Mouse (Mus musculus) urinary bladder, adult 2 months (tissue): Measurements from ENCODE around the gene Slc4a10. TPM values are rescaled to one million over a fixed set of nuclear protein-coding genes. Genes with fewer than 3 reads are reported as not detected.
"Not testable (repeated sequence)": the region's sequence is repeated elsewhere in the genome, so short reads cannot be mapped to it uniquely, and the experiment has no call there.

Experiments used
- DNase-seq: peaks from one replicate; pipeline ENCODE4 v3.0.0; 2022; ENCODE audit warnings: low spot score
- polyA plus RNA-seq: library from polyadenylated mRNA; depleted of rRNA; stranded (reverse); fragments of >200 nt; gene quantifications from 2 replicates; pipeline ENCODE4 v1.2.3, GENCODE M21; 2012; rRNA removed

The Slc4a10 gene
- polyA plus RNA-seq: 0.07 TPM in 1 of 2 replicates, not detected in the other

DNA sequence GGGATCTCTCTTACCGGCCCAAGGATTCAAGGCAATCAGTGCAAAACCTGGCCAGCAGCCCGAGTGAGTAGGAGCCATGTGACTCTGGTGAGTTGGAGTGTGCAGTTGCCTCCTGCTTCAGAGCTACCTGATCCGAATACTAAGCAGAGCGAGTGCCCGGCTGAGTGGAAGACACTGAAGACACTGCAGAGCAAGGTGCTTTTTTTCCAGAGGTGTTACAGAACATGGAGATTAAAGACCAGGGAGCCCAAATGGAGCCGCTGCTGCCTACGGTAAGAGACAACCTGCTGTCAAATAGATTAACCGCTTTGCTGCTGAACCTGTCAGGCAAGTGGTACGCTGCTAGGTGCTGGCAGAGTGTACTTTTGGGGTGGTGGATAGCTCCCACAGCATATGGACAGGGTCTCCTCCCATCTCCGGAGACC, at the start of gene Slc4a10:
Gene Slc4a10, plus strand, starts transcription at position 42 of the 425 bp plus-strand sequence.
- no peak for DNase-seq

DNA sequence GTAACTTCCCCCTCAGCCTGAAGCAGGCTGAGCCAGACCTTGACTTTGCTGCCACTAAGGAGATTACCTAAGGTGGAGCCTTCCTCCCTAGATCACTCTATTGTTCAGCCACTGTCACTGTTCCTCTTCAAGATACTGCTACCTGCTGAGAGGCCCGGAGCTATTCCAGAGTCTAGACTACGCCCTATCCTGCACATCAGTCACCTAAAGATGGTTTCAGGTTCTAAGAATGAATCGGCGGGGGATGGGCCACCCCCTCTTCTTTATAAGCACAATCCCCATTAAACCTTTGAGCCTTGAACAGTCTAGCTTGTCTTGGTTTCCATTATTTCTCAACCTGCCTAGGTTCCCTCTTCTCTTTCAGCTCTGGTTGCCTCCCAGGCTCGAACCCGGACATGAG, 45.0 kb upstream of the Slc4a10 start:
- DNase-seq: not testable (repeated sequence)

DNA sequence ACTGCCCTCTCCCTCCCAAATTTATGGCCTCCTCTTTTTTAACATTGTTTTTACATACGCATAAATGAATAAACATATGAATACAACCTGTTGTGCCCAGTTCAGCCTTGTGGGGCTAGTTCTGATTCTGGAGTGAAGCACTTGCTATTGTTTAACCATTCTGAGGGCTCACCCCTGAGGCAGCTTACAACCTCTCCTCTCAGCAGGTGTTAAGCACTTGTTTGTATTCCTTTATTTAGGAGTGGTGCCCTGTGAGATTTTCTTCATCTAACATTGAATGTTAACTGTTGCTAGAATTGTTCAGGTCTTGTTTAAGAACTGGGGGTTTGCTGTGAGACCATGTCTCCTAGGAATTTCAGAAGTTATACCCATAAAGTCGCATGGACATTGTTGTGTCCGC, 28.1 kb upstream of the Slc4a10 start:
- DNase-seq: no peak

DNA sequence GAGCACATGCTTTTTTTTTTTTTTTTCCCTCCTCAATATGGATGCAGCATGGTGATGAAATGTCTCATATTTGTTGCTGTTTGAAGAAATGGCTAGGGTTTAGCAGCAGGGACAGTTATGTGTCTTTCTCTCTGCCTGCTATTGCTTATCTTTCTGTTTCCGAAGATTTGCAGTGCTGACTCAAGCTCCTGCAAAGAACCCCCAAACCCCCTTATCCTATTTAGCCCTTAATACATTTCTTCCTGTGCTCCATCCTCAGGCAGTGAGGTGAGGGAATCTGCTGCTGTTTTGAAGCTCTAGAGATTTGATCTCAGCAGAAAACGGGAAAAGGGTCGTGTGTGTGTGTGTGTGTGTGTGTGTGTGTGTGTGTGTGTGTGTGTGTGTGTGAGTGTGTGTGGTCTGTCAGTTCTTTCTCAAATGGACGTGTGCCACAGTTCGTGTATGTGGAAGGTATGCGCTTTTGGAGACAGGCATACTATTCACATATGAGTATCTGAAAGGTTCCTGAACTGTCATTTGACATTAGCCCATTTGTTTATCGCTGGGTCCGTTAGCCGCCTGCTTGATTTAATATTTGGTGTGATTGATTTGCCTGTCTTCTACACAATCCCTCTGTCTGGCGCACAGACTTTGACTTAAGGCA, 720 bp downstream of the Slc4a10 start:
- DNase-seq: no peak

GRCm38 (mm10) chr2:62047504-62048005, 1.3 kb downstream of the Slc4a10 start:
- no peak for DNase-seq

- no peak for DNase-seq
These were observed 1.9 kb downstream of the Slc4a10 start for GRCm38 (mm10) chr2:62048116-62048515.

DNA sequence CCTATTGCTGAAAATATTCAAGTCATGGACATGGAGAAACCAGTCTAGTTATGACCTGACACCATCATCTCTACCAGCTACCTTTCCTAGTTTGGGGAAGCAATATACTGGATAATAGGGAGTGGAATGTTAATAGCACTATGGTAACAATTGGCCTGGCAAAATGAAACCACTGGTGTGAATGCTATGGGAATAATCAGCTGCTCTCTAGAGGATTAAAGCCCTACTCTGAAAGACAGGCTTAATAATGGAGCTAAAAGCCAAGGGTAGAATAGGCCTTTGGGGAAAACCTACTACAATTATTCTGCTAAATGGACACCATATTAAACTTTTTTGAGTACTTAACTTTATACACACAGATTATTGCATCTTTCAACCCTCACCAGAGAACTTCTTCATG, 30.2 kb downstream of the Slc4a10 start:
- DNase-seq: no peak

DNA sequence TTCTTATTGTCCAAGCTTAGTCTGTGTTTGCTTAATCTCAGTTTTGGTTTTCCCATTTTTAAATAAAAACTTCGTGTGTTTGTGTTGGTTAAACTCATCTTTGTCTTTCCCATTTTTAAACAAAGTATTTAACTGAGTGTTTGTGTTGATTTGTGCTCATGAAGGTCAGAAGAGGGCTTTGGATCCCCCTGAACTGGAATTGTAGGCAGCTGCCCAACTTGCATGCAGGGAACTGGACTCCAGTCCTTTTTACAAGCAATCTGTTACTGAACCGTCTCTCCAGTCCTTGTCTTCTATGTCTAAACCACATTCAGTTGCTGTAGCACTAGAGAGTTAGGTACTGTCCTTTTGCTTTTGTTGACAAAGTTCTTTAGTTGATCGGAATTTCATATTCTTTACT, 41.3 kb downstream of the Slc4a10 start:
- DNase-seq: no peak

- no peak for DNase-seq
These were observed 42.5 kb downstream of the Slc4a10 start for GRCm38 (mm10) chr2:62088715-62089114.

GRCm38 (mm10) chr2:62089208-62089607, 42.9 kb downstream of the Slc4a10 start:
- no peak for DNase-seq

GRCm38 (mm10) chr2:62100526-62100925, 54.3 kb downstream of the Slc4a10 start:
- DNase-seq: no peak

GRCm38 (mm10) chr2:62115346-62115745, 69.1 kb downstream of the Slc4a10 start:
- no peak for DNase-seq

GRCm38 (mm10) chr2:62129975-62130374, 83.7 kb downstream of the Slc4a10 start:
- DNase-seq: no peak

GRCm38 (mm10) chr2:62134911-62135310, 88.6 kb downstream of the Slc4a10 start:
- DNase-seq: no peak

DNA sequence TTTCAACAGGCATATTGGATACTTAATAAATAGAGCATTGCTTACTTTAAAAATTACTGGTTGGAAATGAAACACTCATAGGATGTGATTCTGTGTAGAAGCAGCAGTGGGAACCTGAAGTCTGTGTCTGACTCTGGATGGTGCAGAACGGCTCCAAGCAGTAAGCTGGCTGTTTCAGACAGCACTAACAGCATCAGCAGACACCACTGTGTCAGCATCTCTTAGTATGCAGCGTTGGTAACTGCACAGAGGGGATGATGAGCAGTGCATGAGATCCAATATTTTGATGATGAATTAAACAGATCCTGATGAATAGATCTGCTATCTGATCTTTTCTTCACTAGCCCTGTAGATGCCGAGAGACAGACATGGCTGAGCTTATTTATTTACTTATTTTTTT, 101.4 kb downstream of the Slc4a10 start:
- DNase-seq: no peak

- DNase-seq: no peak
These were observed 103.2 kb downstream of the Slc4a10 start for GRCm38 (mm10) chr2:62149421-62149820.

- DNase-seq: no peak
These were observed 104.6 kb downstream of the Slc4a10 start for GRCm38 (mm10) chr2:62150830-62151229.

GRCm38 (mm10) chr2:62210109-62210508, 163.8 kb downstream of the Slc4a10 start:
- DNase-seq: no peak

DNA sequence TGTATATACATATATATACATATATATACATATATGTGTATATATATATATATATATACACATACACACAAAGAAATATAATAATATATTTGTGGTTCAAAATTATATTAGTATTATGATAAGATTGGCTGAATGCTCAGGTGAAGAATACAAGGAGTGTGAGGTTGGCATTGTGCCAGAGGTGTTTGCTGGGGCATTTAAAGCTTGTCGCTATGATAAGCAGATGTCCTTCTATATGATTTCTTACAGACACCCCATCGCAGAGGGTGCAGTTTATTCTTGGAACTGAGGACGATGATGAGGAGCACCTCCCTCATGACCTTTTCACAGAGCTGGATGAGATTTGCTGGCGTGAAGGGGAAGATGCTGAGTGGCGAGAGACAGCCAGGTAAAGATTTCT, 164.8 kb downstream of the Slc4a10 start:
- no peak for DNase-seq

DNA sequence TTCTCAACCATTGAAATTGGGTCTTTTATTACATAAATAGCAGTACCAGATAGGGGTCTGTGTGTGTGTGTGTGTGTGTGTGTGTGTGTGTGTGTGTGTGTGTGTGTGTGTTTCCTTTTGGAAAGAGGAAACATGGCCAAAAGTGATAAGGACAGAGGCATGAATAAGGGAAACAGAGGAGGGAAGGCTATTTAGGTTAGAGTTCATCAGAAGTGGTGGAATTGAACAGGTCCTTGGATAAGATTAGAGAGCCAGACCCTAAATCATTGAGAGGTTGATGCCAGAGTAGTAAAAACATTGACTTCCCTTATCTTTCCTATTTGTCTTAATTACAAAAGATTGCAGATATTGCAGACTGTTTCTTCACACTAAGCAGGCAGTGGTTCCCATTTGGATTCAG, 181.3 kb downstream of the Slc4a10 start:
- DNase-seq: no peak

DNA sequence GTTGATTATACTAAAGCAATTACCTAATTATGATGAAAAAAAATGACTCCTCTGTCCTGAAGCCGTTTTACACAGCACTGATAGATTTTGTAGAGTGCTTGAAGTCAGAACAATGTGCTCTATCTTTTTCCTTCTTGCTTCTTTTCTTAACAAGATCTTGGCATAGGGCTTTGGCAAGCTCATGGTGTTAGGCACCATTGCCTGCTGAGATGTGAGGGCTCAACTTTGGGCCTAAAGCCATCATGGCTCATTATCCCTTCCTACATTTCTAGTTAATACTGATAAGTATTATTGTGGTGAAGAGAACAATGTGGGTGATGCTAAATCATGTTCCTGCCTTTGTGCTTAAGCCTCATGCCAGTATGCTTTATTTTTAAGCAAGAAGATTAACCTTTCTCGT, 185.0 kb downstream of the Slc4a10 start:
- no peak for DNase-seq

GRCm38 (mm10) chr2:62244167-62244566, 197.9 kb downstream of the Slc4a10 start:
- no peak for DNase-seq

DNA sequence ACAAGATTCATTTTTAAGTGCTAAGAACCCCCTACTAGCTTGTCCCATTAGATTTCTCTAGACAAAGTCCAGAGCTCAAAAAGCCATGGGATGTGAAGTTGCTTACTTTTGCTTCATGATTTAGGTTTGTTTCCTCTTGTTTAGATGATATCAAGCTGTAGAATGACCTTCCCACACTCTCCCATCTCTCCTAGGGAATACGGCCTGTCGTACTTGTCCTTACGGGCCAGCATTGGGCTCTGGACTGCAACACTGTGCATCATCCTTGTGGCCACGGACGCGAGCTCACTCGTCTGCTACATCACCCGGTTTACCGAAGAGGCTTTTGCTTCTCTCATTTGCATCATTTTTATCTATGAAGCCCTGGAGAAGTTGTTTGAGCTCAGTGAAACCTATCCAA, 222.2 kb downstream of the Slc4a10 start:
- DNase-seq: no peak

GRCm38 (mm10) chr2:62271840-62272239, 225.6 kb downstream of the Slc4a10 start:
- DNase-seq: no peak
